Mouse (Mus musculus) v-Abl transformed pro-B cells (cell line): ENCODE measurements around the gene Tbk1.

Source experiments
- in situ Hi-C, 2 experiments: fragments of 400-800 bp; cut with MboI; formaldehyde crosslinking; loops; one replicate each; pipeline ENCODE4 v1.15.1; 2025; ENCODE audit not compliant: unreplicated experiment in 2 of 2

The Tbk1 gene

DNA sequence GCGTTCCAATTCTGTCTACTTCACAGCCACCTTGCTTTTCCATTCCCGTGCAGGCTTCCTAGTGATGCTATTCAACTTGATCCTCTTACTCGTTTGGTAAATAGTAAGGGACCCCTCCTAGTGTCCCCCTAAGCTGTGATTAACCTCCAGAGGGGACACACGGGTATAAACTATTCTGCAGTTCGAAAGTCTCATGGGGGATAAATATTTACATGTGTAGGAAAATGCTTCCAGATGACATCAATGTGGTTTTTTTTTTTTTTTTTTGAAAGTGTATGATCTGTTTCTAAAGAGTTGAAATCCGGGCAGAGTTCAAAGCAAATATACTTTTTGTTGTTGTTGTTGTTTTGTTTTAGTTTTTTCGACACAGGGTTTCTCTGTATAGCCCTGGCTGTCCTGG lies 80.7 kb downstream of the Tbk1 start:
- in situ Hi-C loops: loop anchor here (5.0 kb wide), 1 partner anchor 89 kb away; no protein-coding TSS in a partner anchor

DNA sequence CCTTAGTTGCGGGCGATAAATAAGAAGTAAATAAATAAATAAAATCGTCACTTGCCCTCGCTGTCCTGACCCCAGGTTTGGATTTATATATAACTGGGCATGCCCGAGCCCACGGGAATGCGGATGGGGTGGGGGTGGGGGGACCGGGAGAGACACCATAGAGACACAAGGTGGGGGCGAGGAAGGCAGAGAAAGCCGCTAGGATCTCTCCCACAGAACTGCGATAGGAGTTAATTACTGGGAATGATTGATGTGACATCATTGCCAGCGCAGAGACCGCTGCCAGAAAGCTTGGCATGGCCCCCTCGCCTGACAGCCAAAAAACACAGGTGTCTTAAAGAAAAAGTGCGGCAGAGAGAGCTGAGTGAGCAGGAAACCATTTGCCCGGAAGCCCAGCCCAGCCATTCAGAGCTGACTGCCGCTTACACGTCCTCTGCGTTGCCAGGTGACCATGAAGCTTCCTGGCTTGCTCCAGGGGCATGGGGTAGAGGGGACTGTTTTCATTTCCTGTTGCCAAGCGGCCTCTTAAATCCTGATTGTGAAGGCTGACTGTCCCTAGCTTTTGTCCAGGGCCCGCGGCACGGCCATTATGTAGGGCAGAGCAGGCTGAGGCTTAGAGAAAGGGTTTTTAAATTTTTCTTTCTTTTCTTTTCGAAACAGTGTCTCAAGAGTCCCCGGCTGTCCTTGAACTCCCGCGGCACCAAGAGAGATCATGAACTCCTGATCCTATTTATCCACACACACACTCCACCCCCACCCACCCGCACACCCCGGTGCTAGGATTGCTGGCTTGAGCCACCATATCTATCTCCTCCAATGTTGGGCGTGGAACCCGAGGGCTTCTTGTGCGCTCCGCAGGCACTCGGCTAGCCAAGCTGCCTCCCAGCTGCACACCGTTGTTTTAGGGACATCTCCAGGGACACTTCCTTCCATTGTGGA lies 81.3 kb downstream of the Tbk1 start:
- in situ Hi-C loops: loop anchor here (5.0 kb wide), 1 partner anchor 88 kb away; no protein-coding TSS in a partner anchor

DNA sequence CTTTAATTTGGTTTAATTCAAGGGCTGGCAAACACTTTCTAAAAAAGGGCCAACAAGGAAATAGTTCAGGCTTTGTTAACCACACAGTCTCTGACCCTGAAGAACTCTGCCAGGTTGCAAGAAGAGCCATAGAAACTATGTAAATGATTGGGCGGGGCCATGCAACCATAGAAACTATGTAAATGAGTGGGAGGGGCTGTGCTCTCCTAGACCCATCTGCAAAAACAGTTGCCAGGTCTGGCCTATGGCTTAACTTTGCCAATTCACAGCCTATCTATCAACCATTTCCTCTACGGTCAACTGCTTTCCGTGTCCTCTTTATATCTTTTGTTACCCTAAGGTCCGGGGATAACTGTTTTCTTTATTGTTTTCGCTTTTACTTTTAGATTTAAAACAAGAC lies 85.4 kb downstream of the Tbk1 start:
- in situ Hi-C loops: no loop called here

DNA sequence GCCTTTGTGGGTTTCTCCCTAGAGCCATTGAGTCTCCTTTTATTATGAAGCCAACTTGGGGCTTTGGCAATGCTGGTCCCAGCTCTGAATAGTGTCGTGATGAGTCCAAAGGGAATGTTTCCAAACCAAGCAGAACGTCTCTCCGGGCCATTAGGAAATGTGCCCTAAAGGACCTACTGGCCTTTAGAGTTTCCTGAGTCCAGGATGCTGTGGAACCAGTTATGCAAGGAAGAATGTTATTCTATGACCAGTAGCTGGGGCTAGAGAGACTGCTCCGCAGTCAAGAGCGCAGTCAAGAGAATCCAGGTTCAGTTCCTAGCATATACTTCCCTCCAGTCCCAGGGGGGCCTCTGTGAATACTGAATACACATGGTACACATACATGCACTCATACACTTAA lies 86.6 kb downstream of the Tbk1 start:
- in situ Hi-C loops: no loop called here

DNA sequence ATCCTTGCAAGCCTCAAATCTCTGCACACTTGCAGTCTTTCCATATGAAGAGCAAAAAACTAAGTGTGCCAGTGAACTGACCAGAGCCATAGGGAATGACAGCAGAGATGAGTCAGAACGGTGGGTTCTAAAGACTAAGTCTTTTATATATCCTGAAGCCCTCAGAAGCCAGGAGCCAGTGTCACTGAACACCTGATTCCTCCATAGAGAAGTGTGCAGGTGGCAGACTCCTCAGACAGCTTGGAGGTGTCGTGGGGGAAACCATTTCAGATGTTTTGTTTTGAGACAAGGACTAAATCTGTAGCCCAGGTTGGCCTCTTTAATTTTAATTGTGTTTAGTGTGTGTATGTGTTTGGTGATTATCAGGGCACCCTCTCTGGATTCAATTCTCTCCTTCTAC lies 87.5 kb downstream of the Tbk1 start:
- in situ Hi-C loops: no loop called here

DNA sequence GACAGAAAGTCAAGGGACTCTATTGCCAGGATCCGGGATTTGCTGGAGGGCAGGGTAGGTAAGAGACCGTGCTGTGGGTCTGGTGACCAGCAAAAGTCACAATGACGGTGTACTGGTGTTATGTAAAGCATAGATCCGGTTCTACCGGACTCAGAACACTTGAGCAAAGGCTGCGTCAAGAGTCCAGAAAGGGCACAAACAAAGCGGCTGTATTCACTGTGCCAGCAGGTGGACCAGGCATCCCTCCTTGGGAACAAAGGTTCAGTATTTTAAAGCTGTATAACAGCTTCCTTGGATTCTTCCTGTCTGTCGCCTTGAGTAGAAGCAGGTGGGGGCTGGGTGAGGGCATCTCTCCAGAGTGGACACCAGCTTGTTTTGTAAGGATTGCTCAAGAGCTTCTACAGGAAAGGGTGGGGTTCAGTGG lies 88.1 kb downstream of the Tbk1 start:
- in situ Hi-C loops: no loop called here

DNA sequence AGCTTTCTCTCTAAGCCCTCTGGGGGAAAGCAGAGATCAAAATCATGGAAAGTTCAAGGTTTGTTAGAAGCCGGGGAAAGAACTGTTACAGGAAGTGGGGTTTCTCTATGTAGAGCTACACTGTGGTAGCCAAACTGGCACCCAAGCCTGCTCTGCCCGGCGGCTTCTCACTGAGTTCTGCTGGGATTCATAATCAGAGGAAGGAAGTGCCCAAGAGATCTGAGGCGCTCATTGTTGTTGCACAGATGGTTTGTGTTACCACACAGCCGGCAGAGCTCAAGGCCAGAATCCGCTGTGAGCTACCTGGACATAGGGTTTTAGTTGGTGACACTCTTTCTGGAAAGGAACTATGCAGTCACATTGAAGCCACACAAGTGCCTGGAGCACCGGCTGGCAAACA lies 88.6 kb downstream of the Tbk1 start:
- in situ Hi-C loops: no loop called here

DNA sequence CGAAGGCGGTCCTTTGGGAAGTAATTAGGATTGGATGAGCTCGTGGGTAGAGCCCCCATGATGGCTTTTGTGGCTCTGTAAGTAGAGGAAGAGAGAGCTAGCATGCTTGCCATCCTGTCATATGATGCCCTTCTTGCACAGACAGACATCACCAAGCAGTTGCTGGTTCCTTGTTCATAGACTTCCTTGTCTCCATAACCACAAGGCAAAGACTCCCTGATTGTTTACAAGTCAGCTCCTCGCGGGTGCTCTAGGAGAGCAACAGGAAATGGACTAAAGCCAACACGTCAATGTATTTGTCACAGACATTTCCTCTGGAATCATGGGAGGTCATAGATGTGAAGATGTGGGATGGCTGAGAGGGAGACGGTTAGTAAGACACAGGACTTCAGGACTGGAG lies 90.0 kb downstream of the Tbk1 start:
- in situ Hi-C loops: no loop called here
